Mouse (Mus musculus) C2C12 (cell line): ENCODE results near the gene Sppl3. TPM values are rescaled to one million over a fixed set of nuclear protein-coding genes. Genes with fewer than 3 reads are reported as not detected.

ENCODE experiments used
- H3K27me3 ChIP-seq: one replicate; pipeline ENCODE4 v1.6.1; 2011; ENCODE audit not compliant: control insufficient read depth, insufficient read depth, insufficient read length
- H3K36me3 ChIP-seq: one replicate; pipeline ENCODE4 v1.6.1; 2011; ENCODE audit not compliant: control insufficient read depth, insufficient read depth
- H3K4me3 ChIP-seq: one replicate; pipeline ENCODE4 v1.5.1; 2011; ENCODE audit warnings: mild to moderate bottlenecking, control low read depth; ENCODE audit not compliant: poor library complexity, insufficient read depth, severe bottlenecking
- H3K79me2 ChIP-seq: one replicate; pipeline ENCODE4 v1.6.1; 2011; ENCODE audit not compliant: control insufficient read depth, insufficient read depth
- H3K79me3 ChIP-seq: one replicate; pipeline ENCODE4 v1.6.1; 2011; ENCODE audit warnings: low read depth, control low read depth
- H3ac ChIP-seq: one replicate; pipeline ENCODE3; 2011; ENCODE audit warnings: low read depth; ENCODE audit not compliant: control insufficient read depth, insufficient read length
- CEBPB ChIP-seq: IDR thresholded peaks from one replicate; pipeline ENCODE4 v1.6.1; 2011; ENCODE audit warnings: low read depth, mild to moderate bottlenecking, control low read depth, moderate library complexity
- CTCF ChIP-seq: IDR thresholded peaks from one replicate; pipeline ENCODE4 v1.5.1; 2011; ENCODE audit not compliant: control insufficient read depth, insufficient read depth, insufficient read length
- FOSL1 ChIP-seq: IDR thresholded peaks from one replicate; pipeline ENCODE4 v1.8.0; 2011; ENCODE audit warnings: mild to moderate bottlenecking, low read length; ENCODE audit not compliant: poor library complexity, insufficient read depth, severe bottlenecking
- MAX ChIP-seq: IDR thresholded peaks from one replicate; pipeline ENCODE4 v1.6.1; 2011; ENCODE audit warnings: mild to moderate bottlenecking, control low read depth
- MYOD1 ChIP-seq: IDR thresholded peaks from one replicate; pipeline ENCODE4 v1.6.1; 2011; ENCODE audit warnings: low read depth; ENCODE audit not compliant: control insufficient read depth, insufficient read length
- MYOG ChIP-seq: IDR thresholded peaks from one replicate; pipeline ENCODE4 v1.6.1; 2011; ENCODE audit not compliant: control insufficient read depth, insufficient read length; ENCODE audit errors: extremely low read depth
- USF1 ChIP-seq: IDR thresholded peaks from one replicate; pipeline ENCODE4 v1.6.1; 2011; ENCODE audit warnings: low read depth, mild to moderate bottlenecking, control low read depth, moderate library complexity
- polyA plus RNA-seq: library from polyadenylated mRNA; unstranded; fragments of >200 nt; fragmentation: generic; extraction: Trizol; gene quantifications from one replicate; pipeline ENCODE4 v1.2.1, GENCODE M21; 2012; ENCODE audit warnings: missing spikeins

The Sppl3 gene
- polyA plus RNA-seq, 1 experiment: 24.5 TPM

DNA sequence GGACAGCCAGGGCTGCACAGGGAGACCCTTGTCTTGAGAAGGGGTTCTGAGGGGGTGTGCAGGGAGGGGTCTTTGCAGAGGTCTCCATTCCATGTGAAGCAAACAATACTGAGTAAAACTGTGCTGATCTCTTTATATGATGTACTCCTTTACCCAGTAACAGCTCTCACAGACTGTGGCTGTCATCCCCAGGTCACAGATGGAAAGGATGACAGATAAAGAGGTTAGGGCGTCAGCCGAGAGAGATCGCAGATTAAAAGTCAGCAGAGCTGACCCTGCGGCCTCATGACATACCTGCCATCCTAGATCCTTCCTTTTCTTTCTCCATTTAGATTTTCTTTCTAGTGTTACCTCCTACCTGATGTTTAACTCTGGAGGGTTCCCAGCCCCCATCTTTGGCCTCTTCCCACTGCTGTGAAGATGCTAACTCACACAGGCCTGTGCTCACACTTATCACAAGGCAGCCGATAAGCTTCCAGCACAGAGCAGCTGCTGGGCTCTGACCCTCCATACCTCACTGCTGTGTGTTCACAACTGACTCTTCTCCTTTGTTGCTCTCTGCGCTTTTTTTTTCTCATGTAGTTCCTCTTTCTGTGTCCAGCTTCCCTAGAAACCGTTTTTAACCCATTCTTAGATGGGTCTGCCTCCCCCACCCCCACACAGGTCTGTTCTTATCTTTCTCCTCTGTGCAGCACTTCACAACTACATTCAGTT, 47.8 kb downstream of the Sppl3 start:
- Histone ChIP-seq H3K79me3 (peaks cover 55% of the 10 kb centered on the region), H3K36me3 (no peaks in the 10 kb centered on the region), H3K27me3 (no peaks in the 10 kb centered on the region), H3K4me3 (no peak overlapping the region), H3K79me2 (peaks cover 84% of the 10 kb centered on the region), H3ac (no peak overlapping the region)
- TF ChIP-seq MAX (no peak), FOSL1 (no peak), CTCF (no peak), CEBPB (no peak), MYOG (no peak), MYOD1 (no peak), USF1 (no peak)

GRCm38 (mm10) chr5:115060067-115060695, 49.2 kb downstream of the Sppl3 start:
- Histone ChIP-seq H3K36me3 (no peaks in the 10 kb centered on the region), H3K79me3 (peaks cover 48% of the 10 kb centered on the region), H3K4me3 (no peak overlapping the region), H3K27me3 (no peaks in the 10 kb centered on the region), H3K79me2 (peaks cover 84% of the 10 kb centered on the region), H3ac (no peak overlapping the region)
- TF ChIP-seq CEBPB (no peak), FOSL1 (no peak), USF1 (no peak), MAX (no peak), MYOG (no peak), MYOD1 (no peak), CTCF (no peak)

- H3K27me3 ChIP-seq: no peaks in the 10 kb centered on the region
- H3K79me3 ChIP-seq: peaks cover 47% of the 10 kb centered on the region
- TF ChIP-seq MYOD1 (no peak), MAX (no peak), FOSL1 (no peak), CEBPB (no peak), USF1 (no peak), MYOG (no peak), CTCF (no peak)
- H3K36me3 ChIP-seq: no peaks in the 10 kb centered on the region
- no peak overlapping the region for H3ac ChIP-seq
- H3K4me3 ChIP-seq: no peak overlapping the region
- peaks cover 84% of the 10 kb centered on the region for H3K79me2 ChIP-seq
Measured at GRCm38 (mm10) chr5:115060977-115061376, 50.0 kb downstream of the Sppl3 start.

DNA sequence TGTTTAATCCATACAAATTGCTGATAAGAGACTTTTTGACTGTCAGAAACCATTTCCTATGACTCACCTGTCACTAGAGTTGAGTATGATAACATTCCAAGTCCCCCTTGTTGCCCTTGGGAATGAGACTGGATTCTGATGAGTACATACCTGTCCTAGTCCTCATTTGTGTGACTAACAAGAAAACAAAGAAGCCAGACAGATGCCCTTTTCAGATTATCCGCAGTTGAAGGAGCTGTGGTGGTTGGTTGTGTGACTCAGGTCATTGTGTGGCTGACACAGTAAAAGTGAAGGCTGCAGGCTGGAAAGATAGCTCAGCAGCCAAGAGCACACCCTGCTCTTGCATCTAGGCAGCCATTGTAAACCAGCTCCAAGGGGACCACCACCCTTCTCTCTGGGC, 51.6 kb downstream of the Sppl3 start:
- TF ChIP-seq CTCF: no peak
- TF ChIP-seq MAX: peak; percentile 17
- peak; percentile 14 for TF ChIP-seq MYOD1
- no peaks in the 10 kb centered on the region for H3K36me3 ChIP-seq
- no peak overlapping the region for H3K4me3 ChIP-seq
- H3ac ChIP-seq: no peak overlapping the region
- no peaks in the 10 kb centered on the region for H3K27me3 ChIP-seq
- peaks cover 84% of the 10 kb centered on the region for H3K79me2 ChIP-seq
- peaks cover 43% of the 10 kb centered on the region for H3K79me3 ChIP-seq

- Histone ChIP-seq H3K79me3 (peaks cover 45% of the 10 kb centered on the region), H3K36me3 (no peaks in the 10 kb centered on the region), H3K27me3 (no peaks in the 10 kb centered on the region), H3ac (no peak overlapping the region), H3K79me2 (peaks cover 84% of the 10 kb centered on the region), H3K4me3 (no peak overlapping the region)
- TF ChIP-seq MAX (no peak), FOSL1 (no peak), CEBPB (no peak), MYOD1 (no peak), CTCF (no peak), USF1 (no peak), MYOG (no peak)
Measured at GRCm38 (mm10) chr5:115063391-115063790, 52.5 kb downstream of the Sppl3 start.
